Mouse (Mus musculus): Measurements from ENCODE around the gene Ccdc121.
"Not testable (repeated sequence)": the region's sequence is repeated elsewhere in the genome, so short reads cannot be mapped to it uniquely, and the experiment has no call there.

Ccdc121 gene

DNA sequence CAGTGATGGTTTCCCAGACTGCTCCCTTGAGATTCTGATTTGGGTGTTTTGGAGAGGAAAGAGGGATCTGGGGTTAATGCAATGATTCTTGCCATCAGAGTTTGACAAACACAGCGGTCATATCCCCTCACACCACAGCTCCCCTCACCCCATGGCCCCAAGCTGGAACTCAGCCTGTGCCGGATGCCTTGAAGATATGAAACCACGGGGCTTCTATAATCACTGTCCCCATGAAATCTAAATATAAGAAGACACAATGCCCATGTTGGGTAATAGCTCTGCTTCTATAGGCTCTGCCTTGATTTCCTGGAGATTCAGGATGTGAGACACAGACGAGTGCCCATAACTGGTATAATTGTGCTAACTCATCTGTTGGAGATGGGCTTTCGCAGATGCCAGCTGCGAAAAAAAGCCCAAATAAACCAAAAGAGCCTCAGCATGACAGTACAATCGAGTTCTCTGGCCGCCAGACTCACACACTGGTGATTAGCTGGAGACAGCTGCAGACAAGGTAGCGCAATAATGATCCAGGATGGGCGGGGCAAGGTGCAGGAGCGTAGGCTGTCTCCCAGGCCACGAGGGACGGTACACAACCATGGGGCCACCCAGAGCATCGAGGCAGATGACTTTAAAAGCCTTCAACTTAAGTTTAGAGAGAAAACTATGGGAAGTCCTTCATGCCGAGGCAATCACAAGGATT is 1.3 kb upstream of the Ccdc121 start:
- DNase-seq (ENCODE audit: low read depth, low spot score) = no peak

DNA sequence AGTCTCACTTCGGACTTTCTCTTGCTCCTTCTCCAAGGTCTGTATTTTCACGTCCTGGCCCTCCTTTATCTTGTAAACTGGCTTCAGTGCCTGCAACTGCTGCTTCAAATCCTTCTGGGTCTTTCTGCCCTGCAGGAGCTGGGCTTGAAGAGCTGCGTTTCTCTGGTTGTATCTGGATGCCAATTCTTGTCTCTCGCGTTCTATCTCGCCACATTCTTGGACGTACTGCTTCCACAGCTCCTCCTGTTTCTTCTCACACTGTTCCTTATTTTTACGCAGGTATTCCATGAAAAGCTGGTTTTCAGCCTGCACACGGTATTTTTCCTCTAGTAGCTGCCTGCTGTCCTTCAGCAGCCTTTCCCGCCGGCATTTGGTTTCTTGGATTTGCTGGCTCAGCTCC is 396 bp downstream of the Ccdc121 start:
- DNase-seq (ENCODE audit: low read depth, low spot score) = not testable (repeated sequence)

DNA sequence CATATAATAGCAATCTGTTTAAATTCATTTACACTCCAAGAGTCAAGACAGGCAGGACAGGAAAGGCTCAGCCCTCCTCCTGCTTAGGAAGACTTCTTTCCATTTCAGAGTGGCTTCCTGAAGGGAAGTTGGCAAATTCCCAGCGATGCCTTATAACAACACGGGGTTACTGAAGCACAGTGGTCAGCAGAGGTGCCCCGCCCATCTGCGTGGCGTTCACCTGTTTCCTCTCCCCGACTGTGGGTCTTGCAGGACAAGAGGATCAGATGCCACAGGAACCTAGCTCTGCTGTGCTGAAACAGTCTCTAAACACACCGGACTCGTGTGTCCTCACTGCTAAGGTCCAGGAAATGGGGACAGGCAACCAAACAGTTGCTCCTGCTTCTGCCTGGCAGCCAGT is 5.9 kb downstream of the Ccdc121 start:
- DNase-seq (ENCODE audit: low read depth, low spot score) = no peak

DNA sequence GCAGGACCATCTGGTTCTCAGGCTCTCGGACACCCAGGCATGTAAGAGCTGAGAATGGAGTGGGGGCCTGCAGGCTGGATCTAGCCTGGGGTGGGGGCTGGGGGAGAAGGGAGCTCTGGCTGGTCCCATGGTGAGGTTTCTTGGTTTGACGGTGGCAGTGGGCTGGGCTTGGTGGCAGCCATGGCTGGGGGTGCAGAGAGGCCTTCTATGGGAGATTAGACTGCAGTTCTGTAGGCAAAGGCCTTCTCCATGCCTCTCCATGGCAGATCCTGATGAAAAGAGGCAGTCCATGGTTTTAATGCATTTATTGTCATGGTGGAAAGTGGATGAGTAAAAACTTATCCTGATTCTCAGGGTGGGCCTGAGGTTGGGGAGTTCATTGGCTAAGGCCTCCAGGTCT is 7.8 kb downstream of the Ccdc121 start:
- no peak for DNase-seq (ENCODE audit: low read depth, low spot score)

DNA sequence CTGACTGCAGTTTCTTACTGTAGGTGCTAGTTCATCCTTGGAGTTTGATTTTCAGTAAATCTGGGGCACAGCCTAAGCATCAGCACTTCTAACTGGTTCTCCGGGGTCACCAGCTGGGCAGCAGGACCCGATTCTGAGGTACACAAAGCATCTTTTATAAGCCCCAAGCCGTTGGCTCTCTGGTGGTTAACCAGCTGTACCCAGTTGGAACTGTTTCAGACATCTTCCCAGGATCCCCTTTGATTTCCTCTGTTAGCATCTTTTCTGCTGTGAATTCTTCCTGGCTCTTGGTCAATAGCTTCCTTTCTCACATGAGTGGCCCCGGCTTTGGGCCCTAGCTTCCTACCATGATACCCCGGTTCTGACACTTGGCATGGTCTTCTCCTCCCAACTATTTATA is 26.6 kb downstream of the Ccdc121 start:
- DNase-seq (ENCODE audit: low read depth, low spot score) = no peak

DNA sequence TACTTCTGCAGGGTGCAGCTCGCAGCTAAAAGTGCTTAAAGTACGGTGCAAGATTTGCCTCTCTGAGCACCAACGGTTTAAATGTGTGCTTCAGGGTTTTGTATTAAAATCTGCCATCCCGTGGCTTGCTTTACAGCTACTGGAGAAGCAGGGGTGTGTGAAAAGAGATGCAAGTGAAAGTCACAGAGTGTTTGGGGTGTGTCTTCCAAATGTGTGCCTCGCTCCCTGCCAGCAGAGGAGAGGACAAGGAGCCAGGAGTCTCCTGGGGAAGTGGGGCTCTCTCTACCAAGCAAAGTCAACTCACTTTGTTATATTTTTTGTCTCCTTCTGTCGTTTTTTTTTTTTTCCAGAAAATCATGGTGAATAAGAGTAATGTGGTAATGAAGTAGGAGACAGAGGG is 34.7 kb downstream of the Ccdc121 start:
- no peak for DNase-seq (ENCODE audit: low read depth, low spot score)

DNA sequence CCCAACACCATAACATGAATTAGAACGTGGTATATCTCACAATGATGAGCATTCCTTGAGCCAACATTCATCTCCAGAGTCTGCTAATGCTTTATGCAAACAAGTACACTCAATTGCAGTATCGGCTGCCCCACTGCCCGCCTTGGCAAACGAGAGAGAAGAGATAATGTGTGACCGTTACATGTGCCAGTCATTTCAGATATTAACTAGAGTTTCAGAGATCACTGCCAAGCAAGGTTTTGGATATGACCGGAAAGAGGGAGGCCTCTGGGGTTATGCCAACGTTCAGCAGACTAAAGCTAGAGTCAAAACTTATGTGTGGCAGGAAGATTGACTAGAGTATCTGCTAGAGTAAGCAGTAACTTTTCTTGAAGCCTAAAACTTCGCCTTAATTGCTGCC is 35.1 kb downstream of the Ccdc121 start:
- no peak for DNase-seq (ENCODE audit: low read depth, low spot score)

DNA sequence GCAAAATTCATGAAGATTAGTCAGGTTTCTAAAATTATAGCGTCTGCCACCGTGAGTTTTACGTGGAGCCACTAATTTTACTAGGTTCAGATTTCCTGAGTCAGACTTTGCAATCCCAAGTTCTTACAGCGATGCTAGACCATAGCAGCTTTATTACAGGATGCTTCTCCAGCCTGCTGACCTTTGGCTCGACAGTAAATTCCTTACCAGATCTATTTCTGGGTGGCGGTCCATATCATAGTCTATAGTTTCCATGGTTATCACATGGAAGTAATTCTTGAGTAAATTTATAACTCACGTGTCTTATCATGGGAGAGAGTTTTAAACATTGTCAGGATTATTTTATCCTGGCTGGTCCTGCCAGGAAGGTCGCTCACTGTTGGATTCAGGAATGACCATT is 41.8 kb downstream of the Ccdc121 start:
- no peak for DNase-seq (ENCODE audit: low read depth, low spot score)

DNA sequence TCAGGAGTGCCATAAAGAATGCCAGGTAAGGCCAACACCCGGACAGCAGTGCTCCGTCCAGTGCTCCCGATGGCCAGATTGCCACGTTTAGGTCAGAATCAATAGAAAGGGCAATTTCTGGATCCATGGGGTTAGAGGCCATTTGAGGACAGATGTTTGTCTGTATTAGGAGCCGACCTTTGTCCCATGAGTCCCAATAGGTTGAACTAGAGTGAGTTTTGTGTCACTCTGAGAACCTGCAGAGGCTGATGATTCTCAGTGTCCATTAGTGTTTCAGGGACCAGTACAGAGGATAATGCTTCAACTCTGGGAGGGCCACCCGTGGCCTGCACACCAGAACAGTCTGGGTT is 44.0 kb downstream of the Ccdc121 start:
- no peak for DNase-seq (ENCODE audit: low read depth, low spot score)

DNA sequence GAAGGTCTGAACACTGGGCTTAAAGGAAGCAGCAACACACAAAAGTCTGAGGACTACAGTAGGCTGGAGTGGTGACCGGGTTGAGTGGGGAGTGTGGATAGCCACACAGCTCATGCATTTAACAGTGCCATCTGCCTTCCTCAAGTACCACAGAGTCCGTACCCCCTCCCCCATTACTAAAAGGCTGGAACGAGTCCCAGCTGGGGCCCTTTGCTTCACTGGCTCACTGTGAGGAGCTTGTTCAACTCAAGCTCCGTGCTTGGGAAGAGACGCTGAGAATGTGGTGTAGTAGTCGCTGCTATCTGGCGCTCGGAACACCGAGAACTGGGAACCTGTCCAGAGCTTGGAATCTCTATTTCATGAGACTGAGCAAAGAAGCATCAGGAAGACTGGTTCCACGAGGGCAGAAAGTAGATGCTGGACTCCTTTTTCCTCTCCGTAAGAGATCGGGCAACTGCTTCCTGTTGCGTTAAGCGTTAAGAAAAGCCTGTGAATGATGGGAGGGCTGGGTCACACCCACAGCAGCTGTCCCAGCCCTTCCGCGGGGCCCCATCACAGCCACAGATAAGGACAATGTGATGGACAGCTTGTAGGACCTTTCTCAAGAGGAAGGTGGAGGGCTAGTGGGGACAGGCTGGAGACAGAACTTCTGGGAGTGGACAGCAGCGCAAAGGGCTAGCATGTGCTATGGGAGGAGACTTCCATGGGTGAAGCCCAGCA is 44.5 kb downstream of the Ccdc121 start:
- DNase-seq (ENCODE audit: low read depth, low spot score) = peak; percentile 76

DNA sequence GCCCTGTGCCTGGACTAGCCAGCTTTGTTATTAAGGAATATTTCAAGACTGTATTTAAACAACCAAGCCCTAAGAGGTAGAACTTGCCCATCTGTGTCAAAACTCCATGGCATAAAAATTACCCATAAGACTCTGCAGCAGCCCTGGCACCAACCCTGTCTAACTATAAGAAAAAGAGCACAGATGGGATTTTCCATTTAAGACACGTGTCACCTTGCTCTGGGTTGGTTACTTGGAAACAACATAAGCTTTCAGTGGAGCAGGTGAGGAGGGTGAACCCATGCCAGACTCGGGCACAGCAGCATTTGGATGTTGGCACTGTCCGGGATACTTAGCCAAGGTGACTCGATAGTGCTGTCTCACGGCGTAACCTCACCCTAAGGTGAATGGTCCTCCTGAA is 45.2 kb downstream of the Ccdc121 start:
- DNase-seq (ENCODE audit: low read depth, low spot score) = no peak

DNA sequence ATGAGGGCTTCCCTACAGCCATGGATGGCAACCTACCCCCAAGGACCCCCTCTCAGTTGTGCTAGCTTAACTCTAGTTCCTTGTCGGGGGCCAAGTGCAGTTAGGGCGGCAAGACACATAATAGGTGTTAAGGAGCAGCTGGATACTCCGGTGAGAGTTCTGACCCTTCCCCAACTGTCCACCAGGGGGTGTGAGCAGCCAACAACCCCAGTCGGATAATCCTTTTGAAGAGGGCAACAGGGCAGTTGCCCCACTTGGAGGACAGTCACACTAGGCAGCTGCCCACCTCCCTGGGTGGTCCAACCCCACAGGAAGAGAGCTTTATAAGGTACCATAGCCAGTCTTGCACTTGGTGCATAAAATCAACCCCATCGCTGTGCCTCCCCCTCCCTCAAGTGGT is 46.2 kb downstream of the Ccdc121 start:
- DNase-seq (ENCODE audit: low read depth, low spot score) = no peak

DNA sequence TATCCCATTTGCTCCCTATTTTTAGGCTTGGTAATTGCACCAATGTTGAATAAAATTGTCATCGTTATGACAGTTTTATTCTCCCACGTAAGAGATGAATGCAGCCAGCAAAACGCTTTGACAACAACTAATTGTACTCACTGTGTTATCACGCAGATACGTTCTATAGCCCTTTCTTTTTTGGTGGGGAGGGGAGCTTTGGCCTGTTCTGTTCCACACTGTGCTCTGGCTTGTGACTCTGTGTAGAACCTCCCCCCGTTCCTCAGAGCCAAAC is 48.4 kb downstream of the Ccdc121 start:
- DNase-seq (ENCODE audit: low read depth, low spot score) = no peak

DNA sequence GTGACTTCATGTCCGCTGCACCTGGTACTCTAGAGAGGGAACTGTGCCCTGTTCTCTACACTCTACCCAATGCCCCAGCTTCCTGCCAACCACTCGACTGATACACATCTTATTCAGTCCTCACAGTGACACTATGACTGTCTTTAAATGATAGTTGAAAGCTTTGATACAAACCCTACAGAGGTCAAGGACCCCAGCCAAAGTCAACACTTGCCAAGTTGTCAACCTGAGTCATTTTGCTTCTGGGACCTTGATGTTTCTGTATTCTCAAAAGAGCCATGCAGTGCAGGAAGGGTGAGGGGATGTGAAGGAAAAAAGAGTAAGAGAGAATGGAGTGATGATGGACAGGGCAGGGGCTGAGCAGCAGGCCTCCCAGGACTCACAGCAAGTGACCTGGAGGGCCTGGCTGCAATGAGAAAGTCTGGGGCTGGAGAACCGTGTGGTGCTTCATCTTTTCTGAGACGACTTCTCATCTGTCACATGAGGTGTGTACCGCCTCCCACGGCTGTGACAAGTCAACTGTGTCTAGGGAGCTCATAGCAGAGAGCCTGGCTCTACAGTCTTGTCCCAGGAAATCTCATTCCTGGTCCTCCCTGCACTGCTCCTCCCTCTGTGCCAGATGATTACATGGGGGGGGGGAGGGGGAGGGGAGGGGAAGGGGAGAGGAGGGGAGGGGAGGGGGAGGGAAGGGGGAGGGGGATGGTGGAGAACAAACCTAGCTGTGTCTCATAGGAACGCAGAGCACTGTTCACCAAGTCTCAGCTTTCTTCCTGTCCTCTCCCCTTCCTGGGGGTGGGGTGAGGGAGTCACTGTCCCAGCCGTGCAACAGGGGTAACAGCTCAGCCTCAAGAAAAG is 49.0 kb downstream of the Ccdc121 start:
- DNase-seq (ENCODE audit: low read depth, low spot score) = no peak

DNA sequence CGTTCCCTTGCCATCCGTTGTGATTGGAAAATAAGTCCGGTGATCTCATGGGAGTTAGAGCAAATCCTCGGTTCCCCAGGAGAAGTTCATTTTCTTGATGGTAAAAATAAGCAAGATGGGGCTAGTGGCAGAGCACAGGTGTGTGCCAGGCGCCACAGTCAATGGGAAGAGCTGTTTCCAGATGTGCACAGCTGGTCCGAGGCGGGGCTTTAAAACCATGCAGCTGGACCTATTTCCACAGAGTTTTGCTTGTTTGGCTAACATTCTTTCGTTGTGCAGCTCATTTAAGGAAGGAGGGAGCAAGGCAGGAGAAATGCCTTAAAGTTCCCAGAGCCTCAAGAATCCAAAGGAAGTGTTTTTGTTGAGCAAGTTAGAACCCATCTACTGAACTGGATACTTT is 49.8 kb downstream of the Ccdc121 start:
- no peak for DNase-seq (ENCODE audit: low read depth, low spot score)

DNA sequence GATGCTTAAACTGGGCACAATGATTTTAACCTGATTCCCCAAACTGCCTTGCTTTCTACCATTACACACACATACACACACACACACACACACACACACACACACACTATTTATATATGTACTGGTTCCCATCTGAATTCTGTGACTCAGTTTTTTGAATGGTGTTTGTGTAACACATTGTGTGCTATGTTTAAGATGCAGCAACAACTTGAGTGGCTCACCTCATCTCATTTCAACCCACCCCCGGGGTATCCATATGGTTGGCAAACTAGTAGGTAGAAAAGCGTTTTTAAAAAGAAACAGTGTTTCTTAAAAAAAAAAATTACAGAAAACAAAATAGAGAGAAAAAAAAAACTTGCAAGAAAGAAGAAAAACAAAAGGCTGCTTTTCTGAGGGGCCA is 51.0 kb downstream of the Ccdc121 start:
- DNase-seq (ENCODE audit: low read depth, low spot score) = no peak
